Mouse (Mus musculus): ENCODE measurements around the gene Espn.

Gene Espn

DNA sequence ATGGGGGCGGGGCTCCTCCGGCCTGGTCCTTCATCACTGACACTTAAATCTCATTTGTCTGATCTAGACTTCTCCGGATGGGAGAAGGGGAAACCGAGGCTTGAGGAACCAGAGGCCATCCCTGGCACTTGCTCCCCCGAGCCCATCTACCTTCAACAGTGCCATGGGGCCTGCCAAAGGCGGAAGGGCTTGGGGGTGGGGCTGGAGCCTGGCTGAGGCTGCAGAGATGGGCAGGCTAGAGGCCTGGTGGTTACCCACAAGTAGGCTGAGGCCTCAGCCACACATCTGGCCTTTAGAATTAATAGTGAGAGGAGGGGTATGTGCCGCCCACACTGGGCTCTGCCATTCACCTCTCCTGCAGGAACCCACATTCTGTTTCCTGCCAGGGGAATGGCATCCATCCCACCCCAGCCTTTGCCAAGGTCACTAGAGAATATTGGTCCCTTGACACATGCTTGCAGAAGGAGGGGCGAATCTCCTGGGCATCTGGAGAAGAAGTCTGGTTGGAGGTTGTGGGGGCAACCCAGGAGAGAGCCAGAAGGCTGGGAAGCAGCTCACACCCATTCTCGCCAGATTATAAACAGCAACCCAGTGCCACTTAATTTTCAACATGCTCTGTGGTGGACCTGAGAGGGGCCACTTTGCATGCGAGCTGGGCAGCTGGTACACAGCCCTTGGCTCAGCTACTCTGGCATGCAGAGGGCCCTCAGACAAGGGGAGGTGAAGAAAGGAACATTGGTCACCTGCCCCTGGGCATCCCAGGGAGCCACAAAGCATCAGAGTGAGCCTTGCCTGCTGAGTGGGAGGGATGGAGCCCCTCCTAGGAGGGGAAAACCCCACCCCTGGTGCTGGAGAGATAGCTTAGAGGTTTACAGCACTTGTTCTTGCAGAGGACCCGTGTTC is 81.4 kb downstream of the Espn start:
- no peak for DNase-seq (ENCODE audit: low spot score in 2 of 2)
